Mouse (Mus musculus) thymus, adult 2 months (tissue): ENCODE measurements around the gene Raet1e.

Experiments
- CTCF ChIP-seq: fragments of 200-500 bp; IDR thresholded peaks from 2 replicates; pipeline ENCODE4 v1.5.1; 2012; ENCODE audit warnings: mild to moderate bottlenecking, control low read depth, low read length, moderate library complexity, borderline replicate concordance; ENCODE audit not compliant: control insufficient read depth, poor library complexity, insufficient read depth; ENCODE audit errors: extremely low read depth
- POLR2A ChIP-seq: fragments of 200-500 bp; IDR thresholded peaks from 2 replicates; pipeline ENCODE4 v1.6.1; 2012; ENCODE audit warnings: mild to moderate bottlenecking, low read length, control low read depth, moderate library complexity; ENCODE audit not compliant: control insufficient read depth, poor library complexity, insufficient read depth; ENCODE audit errors: extremely low read depth

GRCm38 (mm10) chr10:22302344-22303057 is 144.1 kb downstream of the Raet1e start:
- no peak for TF ChIP-seq CTCF
- no peak for TF ChIP-seq POLR2A
